ENCODE assay signal across 9 mouse cellular contexts in the genomic region with DNA sequence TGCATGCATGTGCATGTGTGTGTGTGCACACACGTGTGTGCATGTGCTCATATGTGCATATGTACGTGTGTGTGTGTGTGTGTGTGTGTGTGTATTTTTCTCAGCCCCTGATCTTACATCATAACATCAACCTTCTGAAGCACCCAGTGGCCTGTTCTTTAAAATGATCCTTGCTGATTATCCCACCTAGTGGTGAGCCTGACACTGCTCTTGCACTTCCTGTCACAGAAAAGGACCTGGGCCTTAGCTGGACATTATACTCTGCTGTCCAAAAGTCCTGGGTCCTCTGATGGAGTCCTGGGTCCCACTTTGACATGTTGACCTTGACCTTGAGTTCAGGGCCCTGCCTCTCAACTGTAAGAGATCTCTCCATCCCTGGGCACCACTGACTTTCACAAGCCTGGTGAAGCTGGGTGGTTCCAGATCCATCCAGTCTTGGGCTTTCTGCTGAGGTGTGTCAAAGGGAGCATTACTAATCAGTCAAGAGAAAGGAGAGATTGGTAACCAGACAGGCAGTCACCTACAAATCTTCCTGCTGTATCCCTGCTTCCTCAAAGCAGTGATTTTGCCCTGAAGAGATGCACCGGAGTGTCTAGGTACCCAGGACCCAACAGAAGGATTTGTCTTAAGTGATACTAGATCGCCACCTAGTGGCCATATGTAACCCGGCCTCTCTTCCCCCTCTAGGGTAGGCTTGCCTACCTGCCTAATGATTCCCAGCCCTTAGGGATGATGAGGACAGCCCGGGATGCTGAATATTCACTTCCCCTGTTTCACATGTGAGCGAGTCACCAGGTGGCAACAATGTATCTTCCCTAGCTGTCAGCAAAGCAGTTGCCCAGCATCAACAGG. TPM values are rescaled to one million over a fixed set of nuclear protein-coding genes. Genes with fewer than 3 reads are reported as not detected.
DNase-seq lines count a peak whose midpoint lies in the region; ATAC-seq and TF ChIP-seq lines count a peak whose summit lies in the region.
"Had no signal": no experiment of that assay in that cellular context is flagged by ENCODE, and none has a peak within 500 bp of the region (broad histone marks: within the 10 kb centered on the region; RNA-seq: fewer than 3 reads in every experiment).

No protein-coding gene starts in this region.

- intact Hi-C loops in gastrocnemius, postnatal 14 days (cut with DNase I; ENCODE audit: low total_unique reads) = loop anchor here (2.0 to 5.0 kb wide), 3 partner anchors 28 to 304 kb away; no protein-coding TSS in a partner anchor

- H3K4me1 ChIP-seq in kidney, postnatal 0 days (replicated peaks; ENCODE audit: insufficient read depth, low read length) = no peaks in the 10 kb centered on the region
- H3K4me1 ChIP-seq in liver, embryonic 13.5 days (replicated peaks) = no peaks in the 10 kb centered on the region
- 0 out of 2 replicates have a peak, but pooled peaks cover 8% of the 10 kb centered on the region for H3K4me1 ChIP-seq in neural tube, embryonic 15.5 days

- peak; percentile 87 for ATAC-seq in common myeloid progenitor, adult 5-6 weeks (replicated peaks; ENCODE audit: low read depth, poor library complexity, severe bottlenecking)
- ATAC-seq in kidney, postnatal 0 days (replicated peaks; ENCODE audit: low FRiP score, low read depth) = peak; percentile 48
- ATAC-seq in liver, embryonic 13.5 days (ENCODE audit: low read depth) = no peak
- ATAC-seq in neural tube, embryonic 15.5 days (ENCODE audit: low FRiP score) = peak; percentile 76

- peak; percentile 50 for DNase-seq in WW6 (ENCODE audit: low read depth, low spot score)
- peak; percentile 57 for DNase-seq in gastrocnemius, postnatal 14 days
- DNase-seq in kidney, postnatal 0 days (ENCODE audit: low spot score) = peak; percentile 93
- DNase-seq in liver, embryonic 13.5 days = peak; percentile 20
- DNase-seq in thymus, postnatal 4 days = peak; percentile 72

- peak; percentile 39 for TF ChIP-seq CTCF in C2C12 (IDR thresholded peaks at IDR 0.05; ENCODE audit: control insufficient read depth, insufficient read depth, insufficient read length)
- TF ChIP-seq CTCF in kidney, postnatal 0 days (IDR thresholded peaks at IDR 0.05; ENCODE audit: low read depth) = peak; percentile 90

- H3K27ac ChIP-seq in kidney, postnatal 0 days = no peak overlapping the region
- H3K27ac ChIP-seq in liver, embryonic 13.5 days = no peak overlapping the region
- H3K27ac ChIP-seq in neural tube, embryonic 15.5 days (replicated peaks) = no peak overlapping the region

- H3K79me3 ChIP-seq in C2C12 (ENCODE audit: low read depth) = no peaks in the 10 kb centered on the region

- no peaks in the 10 kb centered on the region for H3K36me3 ChIP-seq in C2C12 (ENCODE audit: control insufficient read depth, insufficient read depth)
- H3K36me3 ChIP-seq in kidney, postnatal 0 days (ENCODE audit: insufficient read depth, low read length) = no peaks in the 10 kb centered on the region
- no peaks in the 10 kb centered on the region for H3K36me3 ChIP-seq in liver, embryonic 13.5 days
- H3K36me3 ChIP-seq in neural tube, embryonic 15.5 days = no peaks in the 10 kb centered on the region

- H3K79me2 ChIP-seq in C2C12 (ENCODE audit: control insufficient read depth, insufficient read depth) = no peaks in the 10 kb centered on the region

- no peaks in the 10 kb centered on the region for H3K9me3 ChIP-seq in kidney, postnatal 0 days (replicated peaks; ENCODE audit: low read length)
- H3K9me3 ChIP-seq in liver, embryonic 13.5 days (replicated peaks) = no peaks in the 10 kb centered on the region
- H3K9me3 ChIP-seq in neural tube, embryonic 15.5 days (replicated peaks) = no peaks in the 10 kb centered on the region

- WGBS in kidney, postnatal 0 days = 26% methylated on average over 7 of the region's 7 CpGs
- 28% methylated on average over 7 of the region's 7 CpGs for WGBS in liver, embryonic 13.5 days (ENCODE audit: insufficient replicate concordance)
- whole genome bisulfite sequencing in neural tube, embryonic 15.5 days = 26% methylated on average over 6 of the region's 7 CpGs

- H3K4me3 ChIP-seq in C2C12 (ENCODE audit: insufficient read depth, poor library complexity, severe bottlenecking) = no peak overlapping the region
- H3K4me3 ChIP-seq in kidney, postnatal 0 days (replicated peaks; ENCODE audit: low read depth, low read length) = no peak overlapping the region
- H3K4me3 ChIP-seq in liver, embryonic 13.5 days (replicated peaks) = no peak overlapping the region
- no peak overlapping the region for H3K4me3 ChIP-seq in neural tube, embryonic 15.5 days (replicated peaks)

- H3K9ac ChIP-seq in kidney, postnatal 0 days (ENCODE audit: low read depth, low read length) = no peak overlapping the region
- no peak overlapping the region for H3K9ac ChIP-seq in liver, embryonic 13.5 days
- H3K9ac ChIP-seq in neural tube, embryonic 15.5 days (replicated peaks) = no peak overlapping the region

- no peak overlapping the region for H3K4me2 ChIP-seq in kidney, postnatal 0 days (ENCODE audit: low read length)
- no peak overlapping the region for H3K4me2 ChIP-seq in liver, embryonic 13.5 days
- no peak overlapping the region for H3K4me2 ChIP-seq in neural tube, embryonic 15.5 days

- peaks cover 27% of the 10 kb centered on the region for H3K27me3 ChIP-seq in C2C12 (ENCODE audit: control insufficient read depth, insufficient read depth, insufficient read length)
- no peaks in the 10 kb centered on the region for H3K27me3 ChIP-seq in kidney, postnatal 0 days (ENCODE audit: insufficient read depth, low read length)
- H3K27me3 ChIP-seq in liver, embryonic 13.5 days = no peaks in the 10 kb centered on the region
- H3K27me3 ChIP-seq in neural tube, embryonic 15.5 days (replicated peaks) = 0 out of 2 replicates have a peak, but pooled peaks cover 4% of the 10 kb centered on the region

- H3ac ChIP-seq in C2C12 (ENCODE audit: control insufficient read depth, insufficient read length, low read depth) = no peak overlapping the region

TF ChIP-seq in C2C12, 6 proteins besides CTCF, POLR2A, EP300 and RAD21:
- TF ChIP-seq FOSL1 (IDR thresholded peaks at IDR 0.05; ENCODE audit: insufficient read depth, low read length, poor library complexity, severe bottlenecking) (no peak), MYOD1 (IDR thresholded peaks at IDR 0.05; ENCODE audit: control insufficient read depth, insufficient read length, low read depth) (no peak), CEBPB (IDR thresholded peaks at IDR 0.05; ENCODE audit: low read depth) (no peak), MAX (IDR thresholded peaks at IDR 0.05) (no peak), USF1 (IDR thresholded peaks at IDR 0.05; ENCODE audit: low read depth) (no peak), MYOG (IDR thresholded peaks at IDR 0.05; ENCODE audit: control insufficient read depth, extremely low read depth, insufficient read length) (no peak)
TF ChIP-seq in C2C12: peak in this region for 0.

RNA-seq across cellular contexts. Expression of a gene that starts 3.6 kb away (rescaled TPM):
- not detected for polyA plus RNA-seq in C2C12 (2012; fragmentation: generic; extraction: Trizol)
- not detected in 2 replicates for total RNA-seq in common myeloid progenitor, adult 5-6 weeks (2017)
- total RNA-seq in gastrocnemius, postnatal 14 days (2021) = not detected
- polyA plus RNA-seq in kidney, postnatal 0 days (2015; fragmentation: Nextera tagmentation; extraction: Ambion mirVana) = not detected in 2 replicates
- 0.50 TPM in 1 of 2 replicates, not detected in the other for polyA plus RNA-seq in liver, embryonic 13.5 days (2015; fragmentation: Nextera tagmentation; extraction: Ambion mirVana)
- polyA plus RNA-seq in neural tube, embryonic 15.5 days (2015; fragmentation: Nextera tagmentation; extraction: Ambion mirVana) = not detected in 2 replicates
- total RNA-seq: gastrocnemius, postnatal 36 days had no signal

RNA-seq across cellular contexts. Expression of a gene that starts 13.0 kb away (rescaled TPM):
- polyA plus RNA-seq in C2C12 (2012; fragmentation: generic; extraction: Trizol) = 0.02 TPM
- total RNA-seq in common myeloid progenitor, adult 5-6 weeks (2017) = 3.2 and 5.1 TPM in 2 replicates
- total RNA-seq in gastrocnemius, postnatal 14 days (2021) = under 1 TPM in 1 of 2 experiments, not detected in 1; 0.31 TPM
- 21.3 and 23.3 TPM in 2 replicates for polyA plus RNA-seq in kidney, postnatal 0 days (2015; fragmentation: Nextera tagmentation; extraction: Ambion mirVana)
- polyA plus RNA-seq in liver, embryonic 13.5 days (2015; fragmentation: Nextera tagmentation; extraction: Ambion mirVana) = 3.8 TPM in 2 replicates
- polyA plus RNA-seq in neural tube, embryonic 15.5 days (2015; fragmentation: Nextera tagmentation; extraction: Ambion mirVana) = 1.9 TPM in 1 of 2 replicates, not detected in the other
- total RNA-seq: gastrocnemius, postnatal 36 days had no signal

RNA-seq across cellular contexts. Expression of a gene that starts 41.6 kb away (rescaled TPM):
- 0.07 TPM for polyA plus RNA-seq in C2C12 (2012; fragmentation: generic; extraction: Trizol)
- 1.3 TPM in 1 of 2 replicates, not detected in the other for total RNA-seq in common myeloid progenitor, adult 5-6 weeks (2017)
- total RNA-seq in gastrocnemius, postnatal 14 days (2021) = under 1 TPM; 0.31 to 0.35 TPM
- polyA plus RNA-seq in kidney, postnatal 0 days (2015; fragmentation: Nextera tagmentation; extraction: Ambion mirVana) = 0.34 and 0.93 TPM in 2 replicates
- polyA plus RNA-seq in liver, embryonic 13.5 days (2015; fragmentation: Nextera tagmentation; extraction: Ambion mirVana) = 0.07 TPM in 1 of 2 replicates, not detected in the other
- 0.09 and 0.31 TPM in 2 replicates for polyA plus RNA-seq in neural tube, embryonic 15.5 days (2015; fragmentation: Nextera tagmentation; extraction: Ambion mirVana)

RNA-seq across cellular contexts. Expression of a gene that starts 42.1 kb away (rescaled TPM):
- 74.1 TPM for polyA plus RNA-seq in C2C12 (2012; fragmentation: generic; extraction: Trizol)
- total RNA-seq in common myeloid progenitor, adult 5-6 weeks (2017) = 117 and 166 TPM in 2 replicates
- total RNA-seq in gastrocnemius, postnatal 14 days (2021) = 100 to 1,000 TPM; 202 to 236 TPM
- polyA plus RNA-seq in kidney, postnatal 0 days (2015; fragmentation: Nextera tagmentation; extraction: Ambion mirVana) = 46.3 and 56.9 TPM in 2 replicates
- polyA plus RNA-seq in liver, embryonic 13.5 days (2015; fragmentation: Nextera tagmentation; extraction: Ambion mirVana) = 12.9 and 15.9 TPM in 2 replicates
- polyA plus RNA-seq in neural tube, embryonic 15.5 days (2015; fragmentation: Nextera tagmentation; extraction: Ambion mirVana) = 45.3 and 51.5 TPM in 2 replicates

Comparison
In these comparisons a context has a peak if more than half of its experiments do, and no peak if none do; other contexts are left out.
1. DNase-seq: peak in every context shown above with its lines; median percentile 93 in kidney, postnatal 0 days; 72 in thymus, postnatal 4 days; 57 in gastrocnemius, postnatal 14 days; 50 in WW6; 20 in liver, embryonic 13.5 days.